Mouse (Mus musculus) kidney, adult 11 months (tissue): Measurements from ENCODE around the gene Decr2.
"Not testable (repeated sequence)": the region's sequence is repeated elsewhere in the genome, so short reads cannot be mapped to it uniquely, and the experiment has no call there.

ENCODE experiments used
- DNase-seq: peaks from one replicate; pipeline ENCODE4 v3.0.0; 2022

The Decr2 gene

GRCm38 (mm10) chr17:26055164-26055563 lies 35.0 kb downstream of the Decr2 start:
- DNase-seq = peak; percentile 50

GRCm38 (mm10) chr17:26054133-26054845 lies 35.8 kb downstream of the Decr2 start:
- DNase-seq = peak; percentile 65

DNA sequence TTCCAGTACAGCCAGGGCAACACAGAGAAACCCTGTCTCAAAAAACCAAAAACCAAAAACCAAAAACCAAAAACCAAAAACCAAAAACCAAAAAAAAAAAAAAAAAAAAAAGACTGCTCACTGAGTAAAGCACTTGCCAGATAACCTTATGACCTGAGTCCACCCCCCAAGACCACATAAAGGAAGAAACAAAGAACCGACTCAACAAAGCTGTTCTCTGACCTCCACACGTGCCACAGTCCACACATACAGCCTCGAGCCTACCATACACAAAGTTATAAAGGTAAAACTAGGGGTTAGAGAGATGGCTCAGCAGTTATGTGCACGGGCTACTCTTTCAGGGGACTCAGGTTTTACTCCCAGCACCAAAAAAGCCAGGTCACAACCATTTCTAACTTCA lies 37.4 kb downstream of the Decr2 start:
- no peak for DNase-seq

DNA sequence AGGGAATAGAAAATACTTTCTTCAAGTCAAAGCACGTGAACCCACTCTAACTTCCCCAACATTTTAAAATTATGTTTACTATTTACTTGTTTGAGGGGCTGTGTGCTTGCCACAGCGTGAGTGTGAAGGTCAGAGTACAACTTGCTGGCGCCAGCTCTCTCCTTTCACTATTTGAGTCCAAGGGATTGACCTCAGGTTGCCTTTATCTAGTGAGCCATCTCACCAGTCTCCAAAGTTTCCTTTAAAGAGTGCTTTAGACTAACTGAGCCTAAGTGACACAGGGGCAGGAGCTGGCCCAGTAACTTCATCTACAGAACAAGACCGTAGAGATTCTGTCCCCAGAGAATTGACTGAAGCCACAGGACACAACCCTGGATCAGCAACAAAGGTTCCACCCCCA lies 38.1 kb downstream of the Decr2 start:
- peak; percentile 64 for DNase-seq

DNA sequence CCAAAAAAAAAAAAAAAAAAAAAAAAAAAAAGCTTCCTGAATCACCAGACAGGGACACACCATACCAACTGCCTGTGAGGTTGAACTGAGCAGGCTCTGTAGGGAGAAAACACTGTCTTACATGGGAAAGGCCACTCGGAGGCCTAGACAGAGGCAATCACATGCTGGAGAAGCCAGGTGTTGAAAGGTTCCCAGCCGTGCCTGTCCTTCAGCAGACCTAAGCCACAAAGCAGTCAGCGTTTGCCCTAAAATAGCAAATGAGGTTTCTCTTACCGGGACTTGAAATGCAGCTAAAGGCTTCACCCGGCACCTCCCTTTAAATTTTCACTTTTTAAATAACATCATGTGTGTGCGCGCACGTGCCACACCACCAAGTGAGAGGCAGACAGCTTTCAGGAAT lies 42.0 kb downstream of the Decr2 start:
- DNase-seq = no peak

- no peak for DNase-seq
Measured at GRCm38 (mm10) chr17:26046253-26046997, 43.7 kb downstream of the Decr2 start.

GRCm38 (mm10) chr17:26045285-26045684 lies 44.9 kb downstream of the Decr2 start:
- DNase-seq = no peak

- peak; percentile 84 for DNase-seq
Measured at GRCm38 (mm10) chr17:26043249-26043636, 46.9 kb downstream of the Decr2 start.

DNA sequence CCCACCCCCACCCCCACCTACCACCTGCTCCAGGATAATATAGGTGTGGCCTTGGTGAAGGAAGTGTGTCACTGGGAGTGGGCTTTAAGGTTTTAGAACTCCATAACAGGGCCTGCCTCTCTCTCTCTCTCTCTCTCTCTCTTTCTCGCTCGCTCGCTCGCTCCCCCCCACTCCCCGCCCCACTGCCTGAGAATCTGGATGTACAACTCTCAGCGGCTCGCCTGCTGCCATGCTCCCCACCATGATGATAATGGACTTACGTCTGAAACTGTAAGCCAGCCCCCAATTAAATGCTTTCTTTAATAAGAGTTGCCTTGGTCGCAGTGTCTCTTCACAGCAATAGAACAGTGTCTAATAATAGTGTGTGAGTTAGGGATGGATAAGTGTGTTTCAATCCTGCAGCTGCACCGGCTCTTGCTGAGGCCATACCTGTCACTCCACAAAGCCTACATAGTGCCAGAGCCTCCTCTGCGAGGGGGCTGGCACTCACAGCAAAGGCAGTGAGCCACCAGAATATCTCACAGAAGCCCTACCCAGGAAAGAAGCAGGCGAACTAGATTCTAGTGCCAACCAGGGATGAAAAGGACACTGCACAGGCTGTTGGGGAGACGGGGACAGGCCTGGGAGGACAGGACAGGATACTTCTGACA lies 47.4 kb downstream of the Decr2 start:
- no peak for DNase-seq

DNA sequence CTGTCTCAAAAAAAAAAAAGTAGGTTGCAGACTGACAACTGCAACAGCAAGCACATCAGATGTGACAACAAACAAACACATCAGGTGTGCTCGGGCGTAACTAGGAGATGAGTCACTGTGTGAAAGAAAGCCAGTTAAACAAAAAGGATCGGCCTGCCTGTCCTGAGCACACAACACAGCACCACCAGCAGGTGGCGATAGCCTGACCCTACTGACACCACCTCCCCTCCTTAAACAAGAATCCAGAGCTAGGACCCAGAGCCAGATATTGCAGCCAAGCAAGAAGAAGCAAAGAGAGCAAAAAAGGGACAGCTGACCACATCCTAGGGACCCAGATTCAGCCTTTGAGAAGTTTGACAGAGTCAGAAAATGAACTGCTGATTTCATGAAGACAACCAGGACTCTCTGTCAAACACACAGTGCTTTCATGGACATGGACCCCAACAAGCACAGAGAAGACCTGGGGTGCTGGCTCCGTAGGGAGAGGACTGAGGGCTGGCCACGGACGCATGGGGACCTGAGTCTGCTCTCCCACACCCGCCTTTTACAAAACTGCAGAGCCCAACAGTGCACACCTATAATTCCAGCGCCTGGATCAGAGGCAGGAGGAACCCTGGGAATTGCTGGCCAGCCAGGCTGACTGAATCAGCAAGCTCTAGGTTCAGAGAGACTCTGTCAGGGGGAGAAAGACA lies 48.9 kb downstream of the Decr2 start:
- peak; percentile 59 for DNase-seq

- DNase-seq = not testable (repeated sequence)
Measured at GRCm38 (mm10) chr17:26040711-26041110, 49.4 kb downstream of the Decr2 start.

- DNase-seq = no peak
Measured at GRCm38 (mm10) chr17:26032037-26032436, 58.1 kb downstream of the Decr2 start.

GRCm38 (mm10) chr17:26031583-26031982 lies 58.6 kb downstream of the Decr2 start:
- no peak for DNase-seq
